Mouse (Mus musculus): Measurements from ENCODE around the gene Ssr2. TPM values are rescaled to one million over a fixed set of nuclear protein-coding genes. Genes with fewer than 3 reads are reported as not detected.
"Not testable (repeated sequence)": the region's sequence is repeated elsewhere in the genome, so short reads cannot be mapped to it uniquely, and the experiment has no call there.

Ssr2 gene
- total RNA-seq, 4 experiments from 2014 or later = 85.5 to 93.2 (median 89.8) TPM

DNA sequence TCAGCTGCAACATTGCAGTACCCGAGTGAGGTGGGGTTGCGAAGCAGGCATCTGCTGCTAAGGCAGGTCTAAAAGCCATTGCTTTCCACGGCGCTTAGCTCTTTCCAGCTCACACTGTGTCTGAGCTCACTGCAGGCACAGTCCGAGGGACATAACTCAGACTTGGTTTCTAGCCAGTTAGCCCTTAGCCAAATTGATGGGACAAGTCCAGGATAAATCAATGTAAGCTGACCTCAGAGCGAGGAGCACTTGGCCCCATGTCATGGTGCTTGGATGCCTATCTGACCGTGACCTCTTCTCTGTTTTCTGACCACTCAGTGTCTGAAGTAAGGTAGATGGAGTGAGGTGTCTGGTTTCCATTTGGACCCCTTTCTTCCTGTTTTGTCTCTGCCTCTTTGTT is 11.7 kb upstream of the Ssr2 start:
- no peak for DNase-seq (ENCODE audit: low spot score in 2 of 2)

DNA sequence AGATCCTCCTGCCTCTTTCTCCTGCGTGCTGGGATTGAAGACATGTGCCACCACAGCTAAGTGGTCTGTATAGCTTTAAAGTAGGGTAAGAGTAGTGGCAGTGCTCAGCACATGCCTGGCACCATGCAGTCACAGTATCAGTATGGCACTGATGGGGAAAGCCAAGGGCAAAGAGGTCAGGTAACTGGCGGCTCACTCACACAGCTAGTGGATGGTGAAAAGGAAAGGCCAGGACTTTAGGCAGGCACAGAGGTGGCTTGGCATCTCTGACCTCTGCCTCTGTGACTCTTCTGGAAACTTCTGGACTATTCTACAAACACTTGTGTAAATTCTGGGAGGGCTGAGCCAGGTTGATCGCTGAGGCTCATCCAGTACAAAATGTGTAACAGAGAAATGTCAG is 9.6 kb upstream of the Ssr2 start:
- DNase-seq (ENCODE audit: low spot score in 2 of 2) = no peak

- DNase-seq (ENCODE audit: low spot score in 2 of 2) = no peak
Measured at GRCm38 (mm10) chr3:88566536-88567061, 9.1 kb upstream of the Ssr2 start.

DNA sequence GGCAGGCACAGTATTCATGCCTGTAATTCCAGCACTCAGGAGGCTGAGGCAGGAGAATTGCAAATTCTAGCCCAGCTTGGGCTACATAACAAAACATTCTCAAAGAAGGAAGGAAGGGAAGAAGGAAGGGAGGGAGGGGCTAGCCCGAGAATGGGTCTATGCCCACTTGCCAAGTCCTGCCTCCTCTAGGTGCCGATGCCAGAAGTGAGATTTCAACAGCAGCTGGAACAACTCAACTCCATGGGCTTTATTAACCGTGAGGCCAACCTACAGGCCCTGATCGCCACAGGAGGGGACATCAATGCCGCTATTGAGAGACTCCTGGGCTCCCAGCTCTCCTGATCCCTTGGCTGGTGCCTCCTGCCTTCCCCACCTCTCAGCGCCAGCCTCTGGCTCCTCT is 7.8 kb upstream of the Ssr2 start:
- no peak for DNase-seq (ENCODE audit: low spot score in 2 of 2)

GRCm38 (mm10) chr3:88568615-88569014 is 7.1 kb upstream of the Ssr2 start:
- no peak for DNase-seq (ENCODE audit: low spot score in 2 of 2)

DNA sequence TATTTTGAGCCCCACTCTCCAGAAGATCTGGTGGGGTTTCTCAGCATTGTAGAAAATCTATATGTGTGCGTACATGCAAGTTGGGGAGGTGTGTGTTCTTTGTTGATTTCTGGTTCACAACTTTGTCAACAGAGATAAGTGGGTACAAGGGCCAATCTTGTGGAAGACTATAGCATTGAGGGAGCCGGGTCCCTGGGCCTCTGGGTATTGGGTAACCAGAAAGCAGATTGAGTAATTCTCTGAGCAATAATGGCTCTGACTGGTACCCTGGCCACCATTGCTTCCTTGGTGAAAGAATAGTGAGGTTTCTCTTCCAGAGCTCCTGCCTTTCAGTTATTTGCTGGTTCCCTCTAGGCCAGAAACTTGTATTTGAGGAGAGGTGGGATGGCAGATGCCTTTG is 6.6 kb upstream of the Ssr2 start:
- DNase-seq (ENCODE audit: low spot score in 2 of 2) = no peak

GRCm38 (mm10) chr3:88569694-88570093 is 6.0 kb upstream of the Ssr2 start:
- DNase-seq (ENCODE audit: low spot score in 2 of 2) = no peak

GRCm38 (mm10) chr3:88570341-88570740 is 5.3 kb upstream of the Ssr2 start:
- DNase-seq (ENCODE audit: low spot score in 2 of 2) = no peak

DNA sequence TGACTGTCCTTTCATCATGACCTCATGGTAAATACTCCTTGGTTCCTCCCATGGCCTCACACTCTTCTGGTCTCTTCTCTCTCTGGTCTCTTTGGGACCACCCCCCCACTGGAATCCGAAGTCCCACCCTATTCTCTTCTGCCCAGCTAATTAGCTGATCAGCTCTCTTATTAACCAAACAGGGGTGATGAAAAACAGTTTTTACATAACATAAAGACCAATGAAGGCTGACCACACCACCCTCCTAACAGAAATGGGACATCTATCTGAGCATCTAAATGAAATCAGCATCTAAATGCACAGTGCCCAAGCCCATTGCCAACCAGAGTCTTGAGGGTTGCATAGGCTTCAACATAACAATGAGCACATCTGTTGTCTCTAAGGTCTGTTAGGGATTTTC is 3.8 kb upstream of the Ssr2 start:
- no peak for DNase-seq (ENCODE audit: low spot score in 2 of 2)

GRCm38 (mm10) chr3:88572835-88573234 is 2.8 kb upstream of the Ssr2 start:
- no peak for DNase-seq (ENCODE audit: low spot score in 2 of 2)

DNA sequence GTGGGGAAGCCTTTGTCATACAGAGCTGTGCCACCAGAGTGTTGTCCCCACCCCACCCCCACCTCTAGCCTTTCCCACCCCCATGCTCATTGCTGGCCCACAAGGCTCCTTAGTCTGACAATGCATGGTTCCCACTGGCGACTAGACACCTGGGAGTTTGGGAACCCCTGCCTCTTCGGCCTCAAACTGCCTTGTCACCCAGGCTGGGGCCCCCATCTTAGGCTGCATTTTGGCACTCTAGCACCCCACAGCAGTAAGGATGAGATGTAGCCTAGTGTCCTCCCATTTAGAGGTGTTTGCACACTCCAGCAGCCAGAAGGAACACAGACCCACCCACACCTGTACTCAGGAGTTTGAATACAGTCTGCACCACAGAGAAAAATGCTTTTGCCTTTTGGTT is 1.9 kb upstream of the Ssr2 start:
- DNase-seq (ENCODE audit: low spot score in 2 of 2) = no peak

GRCm38 (mm10) chr3:88577846-88578245 is 2.2 kb downstream of the Ssr2 start:
- not testable (repeated sequence) for DNase-seq (ENCODE audit: low spot score in 2 of 2)

DNA sequence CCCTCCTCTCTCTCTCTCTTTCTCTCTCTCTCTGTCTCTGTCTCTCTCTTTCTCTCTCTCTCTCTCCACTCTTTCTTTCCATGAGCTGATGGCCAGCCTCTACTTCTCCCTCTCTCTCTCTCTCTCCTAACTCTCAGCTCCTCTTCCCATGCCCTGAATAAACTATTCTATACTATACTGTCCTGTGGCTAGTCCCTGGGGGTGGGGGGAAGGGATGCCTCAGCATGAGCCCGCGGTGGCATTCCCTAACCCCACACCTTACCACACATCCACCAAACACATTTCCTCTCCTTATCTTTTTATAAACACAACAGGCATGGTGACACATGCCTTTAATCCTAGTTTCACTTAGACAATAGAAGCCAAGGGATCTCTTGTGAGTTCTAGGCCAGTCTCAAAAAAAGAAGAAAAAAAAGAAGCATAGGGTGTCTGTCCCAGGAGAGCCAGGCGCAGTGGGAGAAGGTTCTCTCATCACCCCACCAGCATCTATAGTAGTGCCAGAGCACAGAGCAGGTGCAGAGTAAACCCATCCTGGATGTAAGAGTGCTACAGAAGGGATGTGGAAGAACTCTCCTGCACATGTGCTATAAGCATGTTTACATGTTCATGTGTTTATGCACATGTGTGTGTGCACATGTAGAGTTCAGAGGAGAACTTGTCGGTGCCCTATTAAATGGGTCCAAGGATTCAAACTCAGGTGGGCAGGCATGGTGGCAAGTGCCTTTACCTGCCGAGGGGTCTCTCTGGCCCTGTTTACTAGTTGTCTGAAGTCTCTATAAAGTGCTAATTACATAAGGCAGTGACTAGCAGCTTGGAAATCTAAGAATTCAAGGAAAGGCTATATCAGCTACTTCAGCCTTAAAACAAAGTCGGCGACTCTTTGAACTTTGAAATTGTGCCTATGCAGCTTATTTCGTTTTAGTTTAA is 3.1 kb downstream of the Ssr2 start:
- no peak for DNase-seq (ENCODE audit: low spot score in 2 of 2)

- DNase-seq (ENCODE audit: low spot score in 2 of 2) = peak; percentile 66 to 79
Measured at GRCm38 (mm10) chr3:88579454-88580117, 3.9 kb downstream of the Ssr2 start.

- no peak for DNase-seq (ENCODE audit: low spot score in 2 of 2)
Measured at GRCm38 (mm10) chr3:88585769-88586168, 10.1 kb downstream of the Ssr2 start.

- no peak for DNase-seq (ENCODE audit: low spot score in 2 of 2)
Measured at GRCm38 (mm10) chr3:88586640-88587039, 11.0 kb downstream of the Ssr2 start.

DNA sequence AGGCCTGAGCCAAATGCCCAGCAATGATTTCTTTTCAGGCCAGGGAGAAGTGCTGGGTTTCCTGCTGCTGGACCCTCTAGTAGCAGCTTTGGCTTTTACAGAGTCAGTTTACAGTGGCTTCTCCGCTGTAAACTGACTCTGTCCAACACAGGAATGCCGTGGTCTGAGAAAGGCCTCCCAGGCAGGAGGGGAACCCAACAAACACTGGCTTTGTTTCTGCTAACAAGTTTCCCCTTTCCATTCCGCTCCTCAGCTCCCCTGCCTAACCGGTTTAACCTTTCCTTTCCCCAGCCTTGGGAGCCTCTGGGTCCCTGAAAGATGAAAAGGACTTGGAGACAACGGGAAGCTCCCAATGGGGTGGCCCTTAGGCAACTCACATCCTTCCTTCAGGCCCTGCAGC is 14.6 kb downstream of the Ssr2 start:
- DNase-seq (ENCODE audit: low spot score in 2 of 2) = no peak

DNA sequence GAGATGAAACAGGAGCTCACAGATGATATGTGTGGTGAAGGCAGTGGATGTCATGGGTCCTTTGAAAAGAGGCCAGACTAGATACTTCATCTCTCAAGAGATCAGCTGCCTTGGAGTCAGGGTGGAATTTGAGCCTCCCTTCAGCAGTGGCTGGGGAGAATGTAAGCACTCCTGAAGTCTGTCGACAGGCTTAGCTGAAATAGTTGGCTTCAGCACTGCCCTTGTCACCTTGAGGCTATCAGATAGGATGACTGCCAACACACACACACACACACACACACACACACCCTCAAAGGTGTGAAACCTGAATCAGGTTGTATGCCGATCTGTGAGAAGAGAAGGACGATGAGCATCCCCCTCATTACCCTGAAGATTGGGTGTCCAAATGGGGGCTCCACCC is 15.4 kb downstream of the Ssr2 start:
- DNase-seq (ENCODE audit: low spot score in 2 of 2) = no peak

- DNase-seq (ENCODE audit: low spot score in 2 of 2) = no peak
Measured at GRCm38 (mm10) chr3:88591950-88592731, 16.5 kb downstream of the Ssr2 start.

GRCm38 (mm10) chr3:88592942-88593576 is 17.4 kb downstream of the Ssr2 start:
- DNase-seq (ENCODE audit: low spot score in 2 of 2) = no peak

DNA sequence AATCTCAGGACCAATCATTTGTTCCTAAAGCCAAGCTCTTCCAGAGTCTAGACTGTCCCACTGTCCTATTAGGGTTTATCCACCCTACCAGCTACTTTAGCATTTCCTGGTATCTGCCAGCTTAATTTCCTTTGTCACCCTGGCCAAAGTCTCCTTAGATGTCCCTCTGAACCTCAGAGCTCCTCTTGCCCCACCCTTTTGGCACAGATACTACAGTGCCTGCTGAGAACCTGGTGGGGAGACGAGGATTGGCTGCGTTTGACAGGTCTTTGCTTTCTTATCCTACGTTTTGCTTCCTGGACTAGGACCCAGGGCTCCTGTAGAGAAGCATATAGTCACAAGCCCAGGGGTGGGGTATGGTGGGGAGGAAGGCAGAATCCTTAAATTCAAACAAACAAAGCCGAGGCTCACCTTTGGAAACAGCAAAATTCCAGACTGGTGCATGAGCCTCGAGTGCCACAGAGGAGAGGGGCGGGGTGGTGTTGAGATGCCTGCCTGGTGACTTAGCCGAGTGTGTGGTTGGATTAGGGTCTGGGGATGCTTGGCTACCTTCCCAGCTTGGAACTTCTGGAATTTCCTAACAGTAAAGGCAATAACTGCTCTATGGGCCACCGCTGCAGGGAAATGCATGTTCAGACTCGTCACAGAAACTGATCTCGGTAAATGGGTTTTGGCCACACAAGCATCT is 18.4 kb downstream of the Ssr2 start:
- no peak for DNase-seq (ENCODE audit: low spot score in 2 of 2)

All from left cerebral cortex, adult 8-10 months (tissue).